Mouse (Mus musculus): ENCODE data around the gene Pfn2.

- no peak for TF ChIP-seq POLR2A (IDR thresholded peaks at IDR 0.05; ENCODE audit: control insufficient read depth, extremely low read depth, insufficient read depth, low read length, poor library complexity)
- TF ChIP-seq CTCF (IDR thresholded peaks at IDR 0.05; ENCODE audit: borderline replicate concordance, control insufficient read depth, extremely low read depth, insufficient read depth, low read length, poor library complexity), result no peak
Observed at GRCm38 (mm10) chr3:57825866-57826265, 22.0 kb downstream of the Pfn2 start.

Data from thymus, adult 2 months (tissue).